ENCODE assay signal across 8 mouse cellular contexts in genomic region chr2:48734521-48734920, GRCm38 (mm10).
DNase-seq lines count a peak whose midpoint lies in the region; ATAC-seq and TF ChIP-seq lines count a peak whose summit lies in the region.
"Had no signal": no experiment of that assay in that cellular context is flagged by ENCODE, and none has a peak within 500 bp of the region (broad histone marks: within the 10 kb centered on the region; RNA-seq: fewer than 3 reads in every experiment).

No protein-coding gene starts in this region.

- no peak overlapping the region for H3K27ac ChIP-seq in lung, postnatal 0 days (ENCODE audit: low read length)

- DNase-seq in kidney, adult 11 months: peak; percentile 3
- no peak for DNase-seq in kidney, adult 18-20 months
- peak; percentile 10 to 13 for DNase-seq in adrenal gland, postnatal 36 days
- peak; percentile 35 to 36 for DNase-seq in gastrocnemius, postnatal 36 days
- peak; percentile 38 for DNase-seq in lung, postnatal 0 days (ENCODE audit: low spot score)
- no peak for DNase-seq in B cell, adult 2 months
- DNase-seq in natural killer cell, adult 2 months (ENCODE audit: low spot score in 2 of 2): no peak
- DNase-seq: thymus, adult 2 months had no signal

- no peak overlapping the region for H3K4me3 ChIP-seq in lung, postnatal 0 days (ENCODE audit: low read depth, low read length)

- H3K9me3 ChIP-seq in lung, postnatal 0 days (ENCODE audit: low read length): no peaks in the 10 kb centered on the region

- no peak overlapping the region for H3K9ac ChIP-seq in lung, postnatal 0 days (replicated peaks; ENCODE audit: low read depth)

- WGBS in lung, postnatal 0 days: 53% methylated on average over 6 of the region's 6 CpGs

- H3K27me3 ChIP-seq in lung, postnatal 0 days (replicated peaks; ENCODE audit: insufficient read depth, low read length): no peaks in the 10 kb centered on the region

- intact Hi-C loops in gastrocnemius, postnatal 36 days (cut with DNase I): no loop called here

- no peak for TF ChIP-seq CTCF in lung, postnatal 0 days (IDR thresholded peaks at IDR 0.05)

- H3K4me1 ChIP-seq in lung, postnatal 0 days (ENCODE audit: insufficient read depth, low read depth, low read length): peaks cover 7% of the 10 kb centered on the region; the same call in 1 of the 2 replicates

- H3K4me2 ChIP-seq in lung, postnatal 0 days (replicated peaks; ENCODE audit: low read depth, low read length): no peak overlapping the region

- ATAC-seq in lung, postnatal 0 days: peak; percentile 37

- no peaks in the 10 kb centered on the region for H3K36me3 ChIP-seq in lung, postnatal 0 days (ENCODE audit: insufficient read depth, low read length)

- no peak for TF ChIP-seq EP300 in lung, postnatal 0 days (IDR thresholded peaks at IDR 0.05)

Comparison
In these comparisons a context has a peak if more than half of its experiments do, and no peak if none do; other contexts are left out.
1. DNase-seq: peak in kidney, adult 11 months (single experiment), adrenal gland, postnatal 36 days (2 of 2), gastrocnemius, postnatal 36 days (2 of 2) and lung, postnatal 0 days (single experiment); none in kidney, adult 18-20 months (single experiment), B cell, adult 2 months (0 of 2) and natural killer cell, adult 2 months (0 of 2).